Mouse (Mus musculus): ENCODE measurements around the gene Aanat. TPM values are rescaled to one million over a fixed set of nuclear protein-coding genes. Genes with fewer than 3 reads are reported as not detected.

The Aanat gene
- polyA plus RNA-seq, 1 experiment from 2014 or later = 0.28 TPM

GRCm38 (mm10) chr11:116625081-116626000 lies 39.1 kb downstream of the Aanat start:
- 70% methylated on average over 17 of the region's 17 CpGs for WGBS
- H3K4me1 ChIP-seq (ENCODE audit: control insufficient read depth, insufficient read depth, low read length) = peaks cover 18% of the 10 kb centered on the region
- no peaks in the 10 kb centered on the region for H3K9me3 ChIP-seq (ENCODE audit: control insufficient read depth, low read length)
- no peak overlapping the region for H3K9ac ChIP-seq (ENCODE audit: low read length)
- H3K4me3 ChIP-seq (ENCODE audit: low read depth, low read length) = no peak overlapping the region
- no peak overlapping the region for H3K27ac ChIP-seq (replicated peaks; ENCODE audit: low read depth, low read length)
- no peak overlapping the region for H3K4me2 ChIP-seq (ENCODE audit: low read depth, severe bottlenecking)
- no peaks in the 10 kb centered on the region for H3K36me3 ChIP-seq (ENCODE audit: control insufficient read depth, insufficient read depth, low read length)
- 0 out of 2 replicates have a peak, but pooled peaks cover 5% of the 10 kb centered on the region for H3K27me3 ChIP-seq (ENCODE audit: control insufficient read depth, insufficient read depth, low read length)
- ATAC-seq (ENCODE audit: insufficient number of reproducible peaks, low FRiP score, low TSS enrichment, low read depth) = no peak
- peak; percentile 80 for DNase-seq (ENCODE audit: low spot score)

GRCm38 (mm10) chr11:116626299-116627071 lies 40.3 kb downstream of the Aanat start, which contains the start of gene Rhbdf2:
Gene Rhbdf2, minus strand, starts transcription at chr11:116627019.
- no peak for ATAC-seq (ENCODE audit: insufficient number of reproducible peaks, low FRiP score, low TSS enrichment, low read depth)
- Histone ChIP-seq H3K4me3 (ENCODE audit: low read depth, low read length) (no peak within 1 kb of the TSS), H3K27me3 (ENCODE audit: control insufficient read depth, insufficient read depth, low read length) (0 out of 2 replicates have a peak, but pooled peaks cover 5% of the 10 kb centered on the region), H3K9ac (ENCODE audit: low read length) (no peak within 1 kb of the TSS), H3K36me3 (ENCODE audit: control insufficient read depth, insufficient read depth, low read length) (no peaks in the 10 kb centered on the region), H3K4me2 (ENCODE audit: low read depth, severe bottlenecking) (no peak within 1 kb of the TSS), H3K27ac (replicated peaks; ENCODE audit: low read depth, low read length) (no peak within 1 kb of the TSS), H3K4me1 (ENCODE audit: control insufficient read depth, insufficient read depth, low read length) (peaks cover 15% of the 10 kb centered on the region), H3K9me3 (ENCODE audit: control insufficient read depth, low read length) (no peaks in the 10 kb centered on the region)
- 70% methylated on average over 10 of the region's 10 CpGs for WGBS
- DNase-seq (ENCODE audit: low spot score) = no peak

GRCm38 (mm10) chr11:116627072-116628020 lies 41.1 kb downstream of the Aanat start:
- Histone ChIP-seq H3K36me3 (ENCODE audit: control insufficient read depth, insufficient read depth, low read length) (no peaks in the 10 kb centered on the region), H3K4me3 (ENCODE audit: low read depth, low read length) (no peak overlapping the region), H3K4me2 (ENCODE audit: low read depth, severe bottlenecking) (no peak overlapping the region), H3K4me1 (ENCODE audit: control insufficient read depth, insufficient read depth, low read length) (peaks cover 8% of the 10 kb centered on the region; the same call in 1 of the 2 replicates), H3K9ac (ENCODE audit: low read length) (no peak overlapping the region), H3K9me3 (ENCODE audit: control insufficient read depth, low read length) (no peaks in the 10 kb centered on the region), H3K27me3 (ENCODE audit: control insufficient read depth, insufficient read depth, low read length) (0 out of 2 replicates have a peak, but pooled peaks cover 5% of the 10 kb centered on the region), H3K27ac (replicated peaks; ENCODE audit: low read depth, low read length) (no peak overlapping the region)
- WGBS = 42% methylated on average over 10 of the region's 10 CpGs
- ATAC-seq (ENCODE audit: insufficient number of reproducible peaks, low FRiP score, low TSS enrichment, low read depth) (no peak), DNase-seq (ENCODE audit: low spot score) (no peak)

GRCm38 (mm10) chr11:116628712-116629111 lies 42.5 kb downstream of the Aanat start:
- no peak overlapping the region for H3K27ac ChIP-seq (replicated peaks; ENCODE audit: low read depth, low read length)
- no peak for ATAC-seq (ENCODE audit: insufficient number of reproducible peaks, low FRiP score, low TSS enrichment, low read depth)

GRCm38 (mm10) chr11:116629472-116629871 lies 43.2 kb downstream of the Aanat start:
- 90% methylated on average over 6 of the region's 6 CpGs for whole genome bisulfite sequencing
- no peak for ATAC-seq (ENCODE audit: insufficient number of reproducible peaks, low FRiP score, low TSS enrichment, low read depth)

More at GRCm38 (mm10) chr11:116628712-116629111, 42.5 kb downstream of the Aanat start:
- Histone ChIP-seq H3K9me3 (ENCODE audit: control insufficient read depth, low read length) (no peaks in the 10 kb centered on the region), H3K9ac (ENCODE audit: low read length) (no peak overlapping the region), H3K4me3 (ENCODE audit: low read depth, low read length) (no peak overlapping the region), H3K36me3 (ENCODE audit: control insufficient read depth, insufficient read depth, low read length) (no peaks in the 10 kb centered on the region), H3K4me1 (ENCODE audit: control insufficient read depth, insufficient read depth, low read length) (0 out of 2 replicates have a peak, but pooled peaks cover 4% of the 10 kb centered on the region), H3K27me3 (ENCODE audit: control insufficient read depth, insufficient read depth, low read length) (no peaks in the 10 kb centered on the region), H3K4me2 (ENCODE audit: low read depth, severe bottlenecking) (no peak overlapping the region)
- 59% methylated on average over 9 of the region's 9 CpGs for WGBS
- peak; percentile 92 for DNase-seq (ENCODE audit: low spot score)

GRCm38 (mm10) chr11:116630171-116630965 lies 44.1 kb downstream of the Aanat start:
- Histone ChIP-seq H3K36me3 (ENCODE audit: control insufficient read depth, insufficient read depth, low read length) (no peaks in the 10 kb centered on the region), H3K4me3 (ENCODE audit: low read depth, low read length) (no peak overlapping the region), H3K4me1 (ENCODE audit: control insufficient read depth, insufficient read depth, low read length) (0 out of 2 replicates have a peak, but pooled peaks cover 4% of the 10 kb centered on the region), H3K9me3 (ENCODE audit: control insufficient read depth, low read length) (no peaks in the 10 kb centered on the region), H3K27me3 (ENCODE audit: control insufficient read depth, insufficient read depth, low read length) (no peaks in the 10 kb centered on the region), H3K9ac (ENCODE audit: low read length) (no peak overlapping the region), H3K27ac (replicated peaks; ENCODE audit: low read depth, low read length) (no peak overlapping the region), H3K4me2 (ENCODE audit: low read depth, severe bottlenecking) (no peak overlapping the region)
- DNase-seq (ENCODE audit: low spot score) (no peak), ATAC-seq (ENCODE audit: insufficient number of reproducible peaks, low FRiP score, low TSS enrichment, low read depth) (no peak; the same call in 1 of the 2 replicates)
- WGBS = 31% methylated on average over 12 of the region's 12 CpGs

More at GRCm38 (mm10) chr11:116629472-116629871, 43.2 kb downstream of the Aanat start:
- DNase-seq (ENCODE audit: low spot score) = no peak
- Histone ChIP-seq H3K4me1 (ENCODE audit: control insufficient read depth, insufficient read depth, low read length) (0 out of 2 replicates have a peak, but pooled peaks cover 4% of the 10 kb centered on the region), H3K4me2 (ENCODE audit: low read depth, severe bottlenecking) (no peak overlapping the region), H3K9ac (ENCODE audit: low read length) (no peak overlapping the region), H3K27me3 (ENCODE audit: control insufficient read depth, insufficient read depth, low read length) (no peaks in the 10 kb centered on the region), H3K4me3 (ENCODE audit: low read depth, low read length) (no peak overlapping the region), H3K36me3 (ENCODE audit: control insufficient read depth, insufficient read depth, low read length) (no peaks in the 10 kb centered on the region), H3K27ac (replicated peaks; ENCODE audit: low read depth, low read length) (no peak overlapping the region), H3K9me3 (ENCODE audit: control insufficient read depth, low read length) (no peaks in the 10 kb centered on the region)

GRCm38 (mm10) chr11:116632962-116633361 lies 46.7 kb downstream of the Aanat start:
- no peak for DNase-seq (ENCODE audit: low spot score)
- WGBS = 86% methylated on average over 10 of the region's 10 CpGs
- no peaks in the 10 kb centered on the region for H3K36me3 ChIP-seq (ENCODE audit: control insufficient read depth, insufficient read depth, low read length)

More at GRCm38 (mm10) chr11:116632962-116633361, 46.7 kb downstream of the Aanat start:
- Histone ChIP-seq H3K9ac (ENCODE audit: low read length) (no peak overlapping the region), H3K27ac (replicated peaks; ENCODE audit: low read depth, low read length) (no peak overlapping the region), H3K27me3 (ENCODE audit: control insufficient read depth, insufficient read depth, low read length) (no peaks in the 10 kb centered on the region), H3K4me2 (ENCODE audit: low read depth, severe bottlenecking) (no peak overlapping the region), H3K4me3 (ENCODE audit: low read depth, low read length) (no peak overlapping the region), H3K9me3 (ENCODE audit: control insufficient read depth, low read length) (no peaks in the 10 kb centered on the region), H3K4me1 (ENCODE audit: control insufficient read depth, insufficient read depth, low read length) (0 out of 2 replicates have a peak, but pooled peaks cover 4% of the 10 kb centered on the region)
- no peak for ATAC-seq (ENCODE audit: insufficient number of reproducible peaks, low FRiP score, low TSS enrichment, low read depth)

All from limb, embryonic 11.5 days (tissue).